Mouse (Mus musculus) hindbrain, embryonic 11.5 days (tissue): ENCODE data around the gene Slc35d3. TPM values are rescaled to one million over a fixed set of nuclear protein-coding genes. Genes with fewer than 3 reads are reported as not detected.

Experiments used
- ATAC-seq: fragments of 200-750 bp; cut with Nextera tagmentation; 2 replicates; pipeline ENCODE4 v1.8.0; 2017; ENCODE audit warnings: mild to moderate bottlenecking, moderate TSS enrichment, moderate library complexity; ENCODE audit not compliant: low FRiP score
- DNase-seq: peaks from one replicate; pipeline ENCODE4 v3.0.0-alpha.2; 2015; ENCODE audit warnings: low spot score
- H3K27ac ChIP-seq: fragments of 300-500 bp; sonication (generic); 2 replicates; pipeline ENCODE4 v1.5.1; 2014; ENCODE audit warnings: mild to moderate bottlenecking, low read depth, low read length
- H3K27me3 ChIP-seq: fragments of 300-500 bp; sonication (generic); 2 replicates; pipeline ENCODE4 v1.6.1; 2014; ENCODE audit warnings: mild to moderate bottlenecking, low read length, moderate library complexity, mixed read lengths; ENCODE audit not compliant: control insufficient read depth, insufficient read depth
- H3K36me3 ChIP-seq: fragments of 300-500 bp; sonication (generic); 2 replicates; pipeline ENCODE4 v1.6.1; 2014; ENCODE audit warnings: mild to moderate bottlenecking, low read length, moderate library complexity, mixed read lengths; ENCODE audit not compliant: control insufficient read depth, insufficient read depth
- H3K4me1 ChIP-seq: fragments of 300-500 bp; sonication (generic); replicated peaks from 2 replicates; pipeline ENCODE4 v1.6.1; 2014; ENCODE audit warnings: low read length, mixed read lengths; ENCODE audit not compliant: control insufficient read depth, insufficient read depth
- H3K4me2 ChIP-seq: fragments of 300-500 bp; sonication (generic); replicated peaks from 2 replicates; pipeline ENCODE4 v1.6.1; 2014; ENCODE audit warnings: mild to moderate bottlenecking, low read depth, low read length
- H3K4me3 ChIP-seq: fragments of 300-500 bp; sonication (generic); 2 replicates; pipeline ENCODE4 v1.5.1; 2014; ENCODE audit warnings: low read depth, low read length
- H3K9ac ChIP-seq: fragments of 300-500 bp; sonication (generic); 2 replicates; pipeline ENCODE4 v1.6.1; 2014; ENCODE audit warnings: low read depth, low read length
- H3K9me3 ChIP-seq: fragments of 300-500 bp; sonication (generic); 2 replicates; pipeline ENCODE4 v1.6.1; 2016; ENCODE audit warnings: low read length; ENCODE audit not compliant: control insufficient read depth
- WGBS: fragments of 180-500 bp; shearing (Covaris S2); extraction: QIAGEN DNeasy Blood & Tissue Kit; methylation state at CpG from one replicate; pipeline ENCODE4 v1.1.7; 2014; 5-methylcytosine and 5-hydroxymethylcytosine counted together
- polyA plus RNA-seq: library from polyadenylated mRNA; unstranded; fragments of >200 nt; fragmentation: Nextera tagmentation; extraction: Ambion mirVana; gene quantifications from 2 replicates; pipeline ENCODE4 v1.2.1, GENCODE M21; 2014

Slc35d3 gene
- polyA plus RNA-seq, 1 experiment from 2014 or later, result 0.60 TPM

- WGBS, result 58% methylated on average over 16 of the region's 16 CpGs
- Histone ChIP-seq H3K9me3 (no peaks in the 10 kb centered on the region), H3K9ac (no peak overlapping the region), H3K27ac (no peak overlapping the region), H3K27me3 (no peaks in the 10 kb centered on the region), H3K4me2 (no peak overlapping the region), H3K36me3 (no peaks in the 10 kb centered on the region), H3K4me1 (no peaks in the 10 kb centered on the region), H3K4me3 (no peak overlapping the region)
- DNase-seq (no peak), ATAC-seq (no peak)
Measured at GRCm38 (mm10) chr10:19818723-19819355, 32.4 kb downstream of the Slc35d3 start.

- DNase-seq, result peak; percentile 15
- Histone ChIP-seq H3K9me3 (no peaks in the 10 kb centered on the region), H3K27ac (no peak overlapping the region), H3K4me1 (no peaks in the 10 kb centered on the region), H3K36me3 (no peaks in the 10 kb centered on the region), H3K27me3 (no peaks in the 10 kb centered on the region), H3K9ac (no peak overlapping the region), H3K4me3 (no peak overlapping the region), H3K4me2 (no peak overlapping the region)
- 47% methylated on average over 8 of the region's 8 CpGs for WGBS
- ATAC-seq, result no peak
Measured at GRCm38 (mm10) chr10:19815371-19815770, 35.9 kb downstream of the Slc35d3 start.

- no peaks in the 10 kb centered on the region for H3K4me1 ChIP-seq
- no peaks in the 10 kb centered on the region; the same call in 1 of the 2 replicates for H3K27me3 ChIP-seq
- ATAC-seq, result no peak
- DNase-seq, result peak; percentile 25
- no peaks in the 10 kb centered on the region for H3K9me3 ChIP-seq
- no peak overlapping the region for H3K9ac ChIP-seq
- 66% methylated on average over 9 of the region's 9 CpGs for WGBS
- H3K4me3 ChIP-seq, result no peak overlapping the region
- H3K4me2 ChIP-seq, result no peak overlapping the region
- no peak overlapping the region for H3K27ac ChIP-seq
- H3K36me3 ChIP-seq, result no peaks in the 10 kb centered on the region
Measured at GRCm38 (mm10) chr10:19811436-19812172, 39.7 kb downstream of the Slc35d3 start.

GRCm38 (mm10) chr10:19804763-19805162 lies 46.5 kb downstream of the Slc35d3 start:
- Histone ChIP-seq H3K9me3 (no peaks in the 10 kb centered on the region), H3K27me3 (no peaks in the 10 kb centered on the region; the same call in 1 of the 2 replicates), H3K4me3 (no peak overlapping the region), H3K27ac (no peak overlapping the region), H3K9ac (no peak overlapping the region), H3K4me1 (no peaks in the 10 kb centered on the region), H3K36me3 (no peaks in the 10 kb centered on the region), H3K4me2 (no peak overlapping the region)
- no peak for ATAC-seq
- DNase-seq, result no peak
- 90% methylated on average over 7 of the region's 7 CpGs for WGBS

- Histone ChIP-seq H3K9me3 (no peaks in the 10 kb centered on the region), H3K9ac (no peak overlapping the region), H3K4me2 (no peak overlapping the region), H3K27ac (no peak overlapping the region), H3K36me3 (no peaks in the 10 kb centered on the region), H3K4me1 (no peaks in the 10 kb centered on the region), H3K4me3 (no peak overlapping the region), H3K27me3 (no peaks in the 10 kb centered on the region)
- ATAC-seq (no peak), DNase-seq (no peak)
- WGBS, result 91% methylated on average over 7 of the region's 7 CpGs
Measured at GRCm38 (mm10) chr10:19802958-19803357, 48.3 kb downstream of the Slc35d3 start.

Other genes starting within 250 kb of the Slc35d3 start
- not detected in 2 replicates for gene Il22ra2, start 229.5 kb downstream of the Slc35d3 start, polyA plus RNA-seq
- 0.08 TPM in 1 of 2 replicates, not detected in the other for gene Il20ra, start 138.9 kb downstream of the Slc35d3 start, polyA plus RNA-seq
- gene Pex7, start 56.2 kb upstream of the Slc35d3 start, polyA plus RNA-seq, result 32.5 and 34.1 TPM in 2 replicates
- gene Map3k5, start 83.0 kb upstream of the Slc35d3 start, polyA plus RNA-seq, result 0.66 and 1.3 TPM in 2 replicates